Mouse (Mus musculus) liver, postnatal 0 days (tissue): ENCODE data around the gene Srarp.

Experiments
- CTCF ChIP-seq: sonication (generic); IDR thresholded peaks from 2 replicates; pipeline ENCODE4 v1.5.1; 2016; ENCODE audit warnings: antibody characterized with exemption, low read depth
- EP300 ChIP-seq: IDR thresholded peaks from 2 replicates; pipeline ENCODE4 v1.6.1; 2016; ENCODE audit warnings: antibody characterized with exemption, low read depth, mild to moderate bottlenecking

DNA sequence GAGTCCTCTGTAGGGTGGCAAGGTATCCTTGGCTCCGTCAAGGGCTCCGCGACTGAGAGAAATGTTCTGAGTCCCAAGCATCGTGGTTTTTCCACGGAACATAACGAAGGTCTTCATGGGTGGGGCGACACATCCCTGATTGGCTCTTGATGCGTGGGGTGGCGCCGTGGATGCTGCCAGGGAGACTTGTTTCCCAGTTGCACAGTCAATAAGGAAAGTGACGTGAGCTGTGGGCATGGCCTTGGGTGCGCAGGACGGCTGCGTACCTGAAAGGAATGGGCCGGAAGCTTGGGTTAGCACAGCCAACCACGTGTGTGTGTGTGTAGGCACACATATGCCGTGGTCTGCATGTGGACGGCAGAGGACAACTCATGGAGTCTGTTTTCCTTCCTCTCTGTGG lies 2.7 kb downstream of the Srarp start:
- no peak for TF ChIP-seq CTCF
- no peak for TF ChIP-seq EP300
